ENCODE assay signal across 10 mouse cellular contexts in the genomic region with DNA sequence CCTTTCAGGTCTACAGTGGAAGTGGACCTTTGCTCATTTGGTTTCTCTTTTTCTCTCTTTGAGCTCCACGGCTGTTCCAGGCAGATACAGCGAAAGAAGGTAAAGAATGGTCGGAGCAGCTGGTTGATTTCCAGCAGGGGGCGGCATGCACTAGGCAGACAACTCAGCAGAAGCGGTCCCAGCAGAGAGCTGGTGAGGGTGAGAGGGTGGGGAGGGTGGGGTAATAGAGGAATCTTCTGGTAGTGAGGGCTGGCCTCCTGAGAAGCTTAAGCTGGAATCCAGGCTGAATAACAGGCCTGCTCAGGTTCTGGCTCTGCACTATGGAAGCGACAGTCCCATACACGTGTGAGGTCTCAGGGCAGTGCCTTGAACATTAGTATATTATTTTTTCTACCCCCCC. TPM values are rescaled to one million over a fixed set of nuclear protein-coding genes. Genes with fewer than 3 reads are reported as not detected.
DNase-seq lines count a peak whose midpoint lies in the region; ATAC-seq and TF ChIP-seq lines count a peak whose summit lies in the region.
"Had no signal": no experiment of that assay in that cellular context is flagged by ENCODE, and none has a peak within 500 bp of the region (broad histone marks: within the 10 kb centered on the region; RNA-seq: fewer than 3 reads in every experiment).

No protein-coding gene starts in this region.

- TF ChIP-seq POLR2A in brain, embryonic 14.5 days (IDR thresholded peaks at IDR 0.05; ENCODE audit: borderline replicate concordance, extremely low read depth, insufficient read depth, insufficient read length, poor library complexity, severe bottlenecking), result no peak

- H3K4me1 ChIP-seq in midbrain, embryonic 16.5 days (ENCODE audit: control insufficient read depth, insufficient read depth, low read length), result 0 out of 2 replicates have a peak, but pooled peaks cover 2% of the 10 kb centered on the region
- H3K4me1 ChIP-seq: stomach, embryonic 15.5 days had no signal

- peak; percentile 45 for TF ChIP-seq CTCF in brain, embryonic 14.5 days (IDR thresholded peaks at IDR 0.05; ENCODE audit: borderline replicate concordance, extremely low read depth, insufficient read depth, insufficient read length)

- WGBS in midbrain, embryonic 16.5 days, result 39% methylated on average over 7 of the region's 7 CpGs

- H3K4me3 ChIP-seq in midbrain, embryonic 16.5 days (ENCODE audit: low read depth, low read length), result no peak overlapping the region
- H3K4me3 ChIP-seq: stomach, embryonic 15.5 days had no signal

- peak; percentile 60 to 62; a peak in 3 of 4 replicates for ATAC-seq in hematopoietic stem cell, adult 5-6 weeks (replicated peaks in 1 of 2; ENCODE audit: insufficient read depth in 1 of 2, low FRiP score in 2 of 2, low TSS enrichment in 1 of 2, low read depth in 1 of 2, poor library complexity in 2 of 2, severe bottlenecking in 2 of 2)
- ATAC-seq in midbrain, embryonic 16.5 days, result peak; percentile 70; the same call in 1 of the 2 replicates

- no peaks in the 10 kb centered on the region for H3K36me3 ChIP-seq in midbrain, embryonic 16.5 days (ENCODE audit: control insufficient read depth, insufficient read depth, low read length)
- H3K36me3 ChIP-seq: stomach, embryonic 15.5 days had no signal

- DNase-seq in left cerebral cortex, adult 18-20 months (ENCODE audit: low spot score in 2 of 2), result peak; percentile 16
- no peak for DNase-seq in left cerebral cortex, adult 8-10 months (ENCODE audit: low spot score in 2 of 2)
- DNase-seq in brain, embryonic 14.5 days (ENCODE audit: low read depth), result peak; percentile 51
- no peak for DNase-seq in thymus, postnatal 0 days (ENCODE audit: low spot score)
- no peak for DNase-seq in cerebellum, adult 11 months
- no peak for DNase-seq in spleen, postnatal 4 days (ENCODE audit: low spot score in 2 of 2)

- H3K27ac ChIP-seq in midbrain, embryonic 16.5 days (ENCODE audit: low read length), result no peak overlapping the region
- H3K27ac ChIP-seq: stomach, embryonic 15.5 days had no signal

- H3K27me3 ChIP-seq in midbrain, embryonic 16.5 days (ENCODE audit: control insufficient read depth, insufficient read depth, low read depth, low read length), result no peaks in the 10 kb centered on the region; the same call in 1 of the 2 replicates
- H3K27me3 ChIP-seq: stomach, embryonic 15.5 days had no signal

- H3K9ac ChIP-seq in midbrain, embryonic 16.5 days (ENCODE audit: low read depth, low read length), result no peak overlapping the region
- H3K9ac ChIP-seq: stomach, embryonic 15.5 days had no signal

- H3K9me3 ChIP-seq in midbrain, embryonic 16.5 days (replicated peaks; ENCODE audit: control insufficient read depth, low read length, poor library complexity, severe bottlenecking), result no peaks in the 10 kb centered on the region
- H3K9me3 ChIP-seq: stomach, embryonic 15.5 days had no signal

- H3K4me2 ChIP-seq in midbrain, embryonic 16.5 days (ENCODE audit: low read length), result no peak overlapping the region
- H3K4me2 ChIP-seq: stomach, embryonic 15.5 days had no signal

RNA-seq across cellular contexts. Expression of a gene that starts 3.5 kb away (rescaled TPM):
- total RNA-seq in left cerebral cortex, adult 18-20 months (2021), result not detected
- not detected for total RNA-seq in left cerebral cortex, adult 8-10 months (2022)
- polyA plus RNA-seq in brain, embryonic 14.5 days (2012; rRNA removed), result 0.05 TPM in 1 of 2 replicates, not detected in the other
- total RNA-seq in hematopoietic stem cell, adult 5-6 weeks (2017), result not detected in 2 replicates
- polyA plus RNA-seq in midbrain, embryonic 16.5 days (2015; fragmentation: Nextera tagmentation; extraction: Ambion mirVana), result not detected in 2 replicates
- polyA plus RNA-seq in thymus, postnatal 0 days (2015; fragmentation: Nextera tagmentation; extraction: Ambion mirVana), result 0.08 TPM in 1 of 2 replicates, not detected in the other
- total RNA-seq: layer of hippocampus, postnatal 36 days had no signal
- polyA plus RNA-seq: stomach, embryonic 15.5 days had no signal

Comparison
In these comparisons a context has a peak if more than half of its experiments do, and no peak if none do; other contexts are left out.
1. DNase-seq: peak in left cerebral cortex, adult 18-20 months (2 of 2) and brain, embryonic 14.5 days (single experiment); none in left cerebral cortex, adult 8-10 months (0 of 2), thymus, postnatal 0 days (single experiment), cerebellum, adult 11 months (single experiment) and spleen, postnatal 4 days (0 of 2).